Mouse (Mus musculus) left cerebral cortex, postnatal 36 days (tissue): ENCODE data around the gene Mdm2. TPM values are rescaled to one million over a fixed set of nuclear protein-coding genes. Genes with fewer than 3 reads are reported as not detected.

Experiments used
- DNase-seq, 2 experiments: peaks; one replicate each; pipeline ENCODE4 v3.0.0; 2021 to 2022; ENCODE audit warnings: low spot score in 2 of 2, mixed read lengths in 1 of 2
- intact Hi-C: fragments of 180-260 bp; cut with DNase I; formaldehyde crosslinking; loops from one replicate; pipeline ENCODE4 v1.15.1; 2025
- total RNA-seq, 2 experiments: library from RNA; stranded (reverse); gene quantifications; 2 replicates each; pipeline ENCODE4 v1.2.3; 2021

The Mdm2 gene
- total RNA-seq, 2 experiments from 2014 or later: 47.0 to 66.1 TPM

DNA sequence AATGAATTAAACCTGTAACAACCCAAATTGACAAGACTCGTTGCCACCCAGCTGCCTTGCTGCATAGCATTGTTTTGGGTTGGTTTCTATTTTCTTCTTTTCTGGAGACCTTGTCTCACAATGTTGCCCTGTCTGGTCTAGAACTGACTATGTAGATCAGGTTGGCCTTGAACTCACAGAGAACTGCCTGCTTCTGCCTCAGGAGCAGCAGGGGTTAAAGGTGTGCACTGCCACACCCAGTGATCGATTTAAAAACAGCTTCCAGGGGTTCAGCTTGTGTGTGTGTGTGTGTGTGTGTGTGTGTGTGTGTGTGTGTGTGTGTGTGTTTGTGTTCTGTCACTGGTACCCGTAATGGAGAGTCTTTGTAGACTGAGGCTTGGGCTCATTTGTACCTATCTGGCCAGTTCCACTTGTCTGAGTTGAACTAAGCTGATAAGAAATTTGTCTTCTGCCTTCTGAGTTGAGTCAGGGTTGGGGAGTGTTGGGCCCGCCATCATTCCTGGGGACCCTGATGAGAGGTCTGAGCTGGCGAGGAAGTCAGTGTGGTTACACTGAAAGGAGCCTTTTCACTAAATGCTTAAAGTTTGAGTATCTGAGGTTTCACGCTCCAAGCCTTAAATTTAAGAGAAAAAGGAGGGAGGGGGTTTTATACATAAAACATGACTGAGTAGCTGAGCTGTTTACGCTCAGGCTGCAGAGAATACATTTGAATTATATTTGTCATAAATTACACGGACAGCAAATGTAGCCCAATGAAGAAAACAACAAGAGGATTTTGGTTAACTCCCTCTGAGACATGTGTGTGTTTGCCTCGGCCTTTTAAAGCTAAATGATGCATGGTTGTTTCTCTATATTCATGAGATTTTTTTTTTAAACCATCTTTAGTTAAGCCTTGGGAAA is 44.9 kb downstream of the Mdm2 start:
- intact Hi-C loops: no loop called here
- no peak for DNase-seq

DNA sequence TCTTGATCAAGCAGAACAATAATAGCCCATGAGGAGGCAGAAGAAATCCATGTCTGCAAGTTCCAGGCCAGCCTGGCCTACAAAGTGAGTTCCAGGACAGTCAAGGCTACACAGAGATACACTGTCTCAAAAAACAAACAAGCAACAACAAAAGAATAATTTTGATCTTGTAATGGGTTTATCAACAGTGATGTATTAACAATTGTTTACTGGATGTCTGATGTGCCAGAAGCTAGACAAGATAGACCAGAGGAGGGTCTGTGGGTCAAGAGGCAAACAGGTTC is 45.7 kb downstream of the Mdm2 start:
- intact Hi-C loops: no loop called here
- no peak for DNase-seq

DNA sequence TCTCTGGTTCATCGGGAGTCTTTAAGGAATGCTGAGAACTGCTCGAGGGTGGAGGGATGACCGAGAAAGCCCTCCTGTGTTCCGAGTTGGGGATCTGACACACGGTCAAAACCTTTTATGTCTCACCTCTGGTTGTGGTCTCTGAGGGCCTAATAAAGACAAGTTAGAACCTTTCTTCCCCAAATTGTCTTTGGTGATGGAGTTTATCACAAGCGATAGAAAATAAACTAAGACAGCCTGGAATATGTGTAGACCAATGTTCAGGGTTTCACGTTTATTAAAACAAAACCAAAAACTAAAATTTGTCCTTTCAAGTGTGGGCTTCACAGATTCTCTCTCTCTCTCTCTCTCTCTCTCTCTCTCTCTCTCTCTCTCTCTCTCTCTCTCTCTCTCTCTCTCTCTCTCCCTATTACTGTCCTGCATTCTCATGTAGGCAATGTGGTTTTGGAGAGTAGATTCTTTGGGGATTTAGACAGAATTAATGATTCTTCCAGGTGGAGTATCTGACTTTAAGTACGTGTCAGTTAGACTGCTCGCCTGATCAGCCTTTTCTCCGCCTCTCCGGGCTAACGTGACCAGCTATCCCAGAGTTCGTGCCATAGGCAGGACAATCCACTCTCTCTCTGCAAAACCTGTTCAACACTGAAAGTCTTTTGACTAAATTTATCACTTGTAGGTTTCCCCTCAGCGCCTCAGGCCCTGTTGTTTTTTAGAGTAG is 46.2 kb downstream of the Mdm2 start:
- no peak for DNase-seq

DNA sequence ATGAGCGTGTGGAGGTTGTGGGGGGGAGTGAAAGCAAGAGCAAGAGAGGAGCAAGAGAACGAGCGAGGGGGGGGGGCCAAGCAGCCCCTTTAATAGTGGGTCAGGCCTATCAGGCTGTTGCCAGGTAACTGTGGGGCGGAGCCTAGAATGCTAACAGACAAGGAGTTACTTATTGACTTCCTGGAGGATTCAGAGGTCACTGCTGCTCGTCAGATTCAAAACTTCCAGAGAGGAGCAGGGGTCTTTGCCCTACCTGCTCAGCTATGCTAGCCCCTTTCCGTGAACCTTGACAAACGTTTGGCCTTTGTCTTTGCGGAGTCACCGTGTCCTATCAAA is 46.7 kb downstream of the Mdm2 start:
- intact Hi-C loops: no loop called here
- DNase-seq: no peak

More for the DNA sequence above, 46.2 kb downstream of the Mdm2 start:
- intact Hi-C loops: no loop called here

DNA sequence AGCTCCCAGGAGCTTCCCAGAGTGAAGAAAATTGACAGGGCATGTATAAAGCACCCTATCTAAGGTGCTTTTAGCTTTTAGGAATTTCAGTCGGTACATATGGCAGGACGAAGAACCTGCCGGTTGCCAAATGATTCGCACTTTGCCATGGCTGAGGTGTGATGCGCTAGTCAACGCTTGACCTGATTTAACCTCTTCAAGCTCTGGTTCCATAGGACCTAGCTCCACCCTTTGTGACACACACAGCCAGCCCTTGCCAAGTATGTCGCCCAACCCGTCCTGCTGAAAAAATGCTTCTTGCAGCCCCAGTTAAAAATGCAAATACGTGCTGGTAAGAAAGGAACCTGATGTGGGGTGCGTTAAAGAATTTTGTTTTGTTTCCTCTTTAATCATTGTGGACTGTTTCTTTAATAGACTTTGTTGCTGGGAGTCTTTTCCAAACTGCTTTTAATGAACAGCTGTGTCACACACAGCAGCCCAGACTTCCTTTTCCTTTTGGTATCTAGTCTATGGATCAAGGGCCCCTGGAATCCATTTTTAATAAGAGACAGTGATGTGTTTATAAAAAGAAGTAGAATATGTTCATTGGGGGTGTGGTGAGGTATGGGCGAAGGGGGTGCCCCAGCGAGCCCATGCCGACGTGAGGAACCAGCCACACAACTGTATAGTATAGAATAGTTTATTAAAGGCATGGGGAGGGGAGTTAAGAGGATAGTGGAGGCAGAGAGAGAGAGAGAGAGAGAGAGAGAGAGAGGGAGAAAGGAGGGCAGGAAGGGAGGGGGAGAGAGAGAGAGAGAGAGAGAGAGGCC is 47.3 kb downstream of the Mdm2 start:
- intact Hi-C loops: no loop called here
- DNase-seq: no peak

DNA sequence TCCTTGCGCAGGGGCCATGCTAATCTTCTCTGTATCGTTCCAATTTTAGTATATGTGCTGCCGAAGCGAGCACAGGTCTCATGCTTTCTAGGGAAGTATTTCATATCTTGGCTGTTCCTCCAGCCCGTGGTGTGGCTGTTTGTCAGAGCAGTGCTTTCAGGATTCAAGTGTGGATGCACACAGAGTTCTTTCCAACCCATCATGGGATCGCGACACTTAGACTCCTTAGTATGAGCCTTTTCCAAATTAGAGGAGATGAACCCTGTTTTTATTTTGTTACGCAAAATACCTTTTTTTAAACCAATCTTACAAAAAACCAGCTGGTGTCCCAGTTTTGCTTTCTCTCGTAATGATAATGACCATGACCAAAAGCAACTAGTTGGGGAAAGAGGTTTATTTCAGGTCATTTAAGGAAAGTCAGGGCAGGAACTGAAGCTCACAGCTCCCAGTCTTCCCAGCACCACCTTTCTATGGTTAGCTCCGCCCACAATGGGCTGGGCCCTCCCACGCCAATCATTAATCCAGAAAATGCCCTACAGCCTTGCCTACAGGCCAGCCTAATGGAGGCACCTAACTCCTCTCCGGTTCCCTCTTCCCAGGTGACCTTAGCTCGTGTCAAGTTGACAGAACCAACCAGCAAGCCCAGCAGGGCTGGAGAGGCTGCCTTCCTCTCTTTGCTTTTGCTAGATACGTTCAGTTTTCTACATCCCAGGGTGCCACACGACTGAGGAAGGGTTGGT is 48.1 kb downstream of the Mdm2 start:
- intact Hi-C loops: no loop called here
- no peak for DNase-seq

DNA sequence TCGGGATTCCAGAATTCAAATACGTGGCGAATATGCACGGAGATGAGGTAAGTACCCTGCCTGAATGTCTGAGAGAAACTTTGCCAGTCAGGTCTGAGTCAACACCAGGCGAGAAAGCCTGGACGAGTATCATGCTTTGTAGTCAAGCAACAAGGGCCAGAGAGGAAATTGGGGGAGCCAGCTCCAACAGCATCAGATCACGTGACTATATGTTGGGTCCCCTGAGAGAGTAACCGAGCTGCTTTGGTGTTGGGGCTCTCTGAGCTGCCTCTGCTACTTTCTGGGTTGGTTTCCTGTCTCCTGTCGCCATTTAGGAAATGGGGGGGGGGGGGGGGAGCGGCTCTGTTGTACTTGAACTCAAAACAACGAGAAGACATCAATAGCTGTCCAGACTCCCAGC is 50.7 kb downstream of the Mdm2 start:
- no peak for DNase-seq
- intact Hi-C loops: no loop called here

DNA sequence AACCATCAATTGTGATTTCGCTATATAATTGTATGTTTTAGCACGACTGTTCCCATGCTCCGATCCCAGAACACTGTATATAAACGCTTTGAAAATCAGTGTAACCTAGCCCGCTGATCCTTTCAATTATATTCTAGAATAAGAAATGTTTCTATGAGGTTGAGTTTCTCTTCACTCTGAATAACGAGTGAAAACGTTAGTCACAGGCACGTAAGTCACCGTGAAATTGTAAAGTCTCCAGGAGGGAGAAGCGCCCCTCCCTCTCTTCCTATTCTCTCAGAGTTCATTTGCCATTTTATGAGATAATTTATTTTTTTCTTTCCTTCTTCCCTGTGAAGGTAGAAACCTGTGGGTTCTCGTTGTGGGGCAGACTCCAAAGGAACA is 51.1 kb downstream of the Mdm2 start:
- intact Hi-C loops: no loop called here
- no peak for DNase-seq

DNA sequence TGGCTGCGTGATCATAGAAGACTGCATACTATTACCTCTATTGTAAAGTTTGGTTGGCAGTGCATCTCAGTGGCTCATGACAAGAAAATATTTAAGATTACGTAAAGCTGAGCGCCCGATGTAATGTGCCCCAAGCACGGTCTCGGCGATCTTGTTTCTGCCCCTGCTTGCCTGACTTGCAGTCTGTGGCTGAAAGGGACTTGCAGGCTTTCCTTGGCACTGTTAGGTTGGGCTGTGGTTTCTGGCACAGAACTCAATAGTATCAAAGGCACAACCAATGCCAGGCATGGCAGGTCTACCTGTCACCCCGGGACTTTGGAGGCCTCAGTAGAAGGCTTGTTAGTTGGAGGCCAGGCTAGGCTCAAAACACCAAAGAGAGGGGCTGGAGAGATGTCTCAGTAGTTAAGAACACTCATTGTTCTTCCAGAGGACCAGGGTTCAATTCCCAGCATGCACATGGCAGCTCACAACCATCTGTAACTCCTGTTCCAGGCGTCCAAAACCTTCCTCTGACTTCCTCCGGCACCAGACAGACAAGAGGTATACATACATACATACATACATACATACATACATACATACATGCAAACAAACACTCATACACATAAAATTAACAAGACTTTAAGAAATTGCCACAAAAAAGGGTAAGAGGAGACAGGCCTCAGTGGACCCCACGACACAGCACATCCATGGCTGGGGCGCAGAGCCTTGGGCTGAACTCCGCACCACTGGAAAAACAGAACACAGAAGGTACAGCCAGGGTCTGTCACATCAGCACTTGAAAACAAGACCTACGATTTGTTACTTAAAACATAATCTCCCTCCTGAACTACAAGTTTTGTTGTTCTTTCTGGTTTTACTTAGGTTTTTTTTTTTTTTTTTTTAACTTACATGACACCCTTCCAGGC is 51.8 kb downstream of the Mdm2 start:
- DNase-seq: no peak
- intact Hi-C loops: no loop called here

DNA sequence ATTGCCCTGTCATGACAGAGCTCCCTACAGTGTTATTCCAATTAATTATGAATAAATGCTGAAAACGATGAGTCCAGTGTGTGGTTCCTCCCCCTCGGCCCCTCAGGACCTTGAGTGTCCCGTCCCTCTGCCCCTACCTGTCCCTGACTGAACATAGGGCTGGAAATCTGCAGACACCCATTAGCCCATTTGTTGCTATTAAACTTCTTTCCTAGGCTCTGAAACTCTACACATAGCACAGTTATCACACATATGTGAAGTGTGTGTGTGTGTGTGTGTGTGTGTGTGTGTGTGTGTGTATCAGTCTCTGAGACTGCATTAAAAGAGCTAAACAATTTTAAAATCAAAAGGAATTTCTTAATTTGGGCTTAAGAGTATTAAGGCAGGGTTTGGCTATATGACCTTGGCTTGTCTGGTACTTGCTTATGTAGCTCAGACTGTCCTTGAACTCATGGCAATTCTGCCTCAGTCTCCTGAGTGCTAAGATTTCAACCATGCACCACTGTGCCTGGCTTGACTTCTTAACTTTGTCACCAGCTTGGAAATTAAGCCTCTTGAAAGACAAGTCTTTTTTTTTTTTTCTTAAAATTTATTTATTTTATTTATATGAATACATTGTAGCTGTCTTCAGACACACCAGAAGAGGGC is 52.8 kb downstream of the Mdm2 start:
- intact Hi-C loops: no loop called here
- no peak for DNase-seq

DNA sequence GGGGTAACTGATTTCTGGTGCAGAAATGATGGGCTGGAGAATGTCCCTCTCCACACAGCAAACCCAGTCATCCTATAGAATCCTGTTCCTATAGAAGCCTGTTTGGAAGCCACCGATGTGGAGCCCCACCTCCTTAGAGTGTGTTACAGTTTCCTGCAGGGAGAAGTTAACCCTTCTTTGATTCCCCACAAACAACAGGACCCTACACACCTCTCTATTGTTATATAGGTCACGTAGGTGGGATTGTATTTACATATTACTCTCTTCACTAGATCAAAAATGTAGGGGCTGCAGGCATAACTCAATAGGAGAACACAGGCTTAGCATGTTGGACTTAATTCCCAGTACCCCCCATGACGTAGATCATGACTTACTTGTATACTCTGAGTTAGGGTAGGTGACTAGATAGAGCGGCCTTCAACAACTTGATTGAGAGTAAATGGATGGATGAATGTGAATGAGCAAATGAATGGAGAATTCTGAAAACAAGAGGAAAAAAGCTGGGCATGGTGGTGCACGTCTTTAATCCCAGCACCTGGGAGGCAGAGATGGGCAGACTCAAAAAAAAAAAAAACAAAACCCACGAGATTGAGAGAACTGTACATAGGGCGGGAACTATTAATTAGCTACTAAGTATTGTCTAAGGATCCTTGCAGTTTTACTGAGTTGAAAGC is 53.4 kb downstream of the Mdm2 start:
- intact Hi-C loops: no loop called here
- no peak for DNase-seq

DNA sequence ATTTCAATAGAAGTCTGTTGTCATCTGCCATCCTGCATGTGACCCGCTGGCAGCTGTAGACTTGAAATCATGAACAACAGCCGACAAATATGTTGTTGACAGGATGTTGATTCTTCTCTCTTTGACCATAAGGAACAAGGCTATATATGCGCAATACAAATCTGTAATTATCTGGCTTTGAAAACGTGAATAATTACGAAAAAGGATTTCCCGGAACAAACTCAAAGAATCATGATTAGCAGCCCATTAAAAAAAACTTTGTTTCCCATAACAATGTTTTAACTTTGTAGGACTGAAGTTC is 53.9 kb downstream of the Mdm2 start:
- intact Hi-C loops: no loop called here
- DNase-seq: no peak

DNA sequence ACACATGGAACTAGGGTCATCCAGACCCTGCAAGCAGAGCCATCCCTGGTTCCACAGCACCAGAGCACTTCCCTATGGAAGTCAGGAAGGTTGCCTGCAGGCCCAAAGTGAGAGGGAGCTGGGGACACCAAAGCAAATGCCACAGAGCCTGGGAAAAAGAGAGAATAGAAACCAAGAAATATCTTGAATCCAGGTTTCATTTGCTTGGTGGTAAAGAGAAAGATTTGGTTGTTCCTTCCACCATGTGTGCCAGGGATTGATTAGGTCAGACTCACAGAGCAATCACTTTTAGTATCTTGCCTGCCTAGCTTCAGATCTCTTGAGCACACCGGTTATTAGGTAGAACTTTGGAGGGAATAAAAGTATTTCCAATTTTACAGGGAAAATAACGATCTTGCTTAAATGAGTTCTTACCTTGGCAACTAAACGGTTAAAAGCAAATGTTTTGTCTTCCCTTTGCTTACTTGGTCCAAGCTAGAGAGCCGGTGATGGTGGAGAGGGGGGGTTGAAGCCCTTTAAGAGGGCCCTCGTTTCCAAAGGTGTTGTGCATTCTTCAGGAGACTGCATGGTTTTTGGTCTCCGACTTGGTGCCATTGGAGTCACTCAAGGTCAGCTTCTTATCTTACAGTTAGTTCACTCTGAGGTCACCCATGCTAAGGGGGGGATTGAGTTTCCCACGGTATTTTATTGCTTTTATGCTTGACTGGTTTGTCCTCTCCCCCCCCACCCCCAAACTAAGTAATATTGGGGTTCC is 54.5 kb downstream of the Mdm2 start:
- no peak for DNase-seq
- intact Hi-C loops: no loop called here

DNA sequence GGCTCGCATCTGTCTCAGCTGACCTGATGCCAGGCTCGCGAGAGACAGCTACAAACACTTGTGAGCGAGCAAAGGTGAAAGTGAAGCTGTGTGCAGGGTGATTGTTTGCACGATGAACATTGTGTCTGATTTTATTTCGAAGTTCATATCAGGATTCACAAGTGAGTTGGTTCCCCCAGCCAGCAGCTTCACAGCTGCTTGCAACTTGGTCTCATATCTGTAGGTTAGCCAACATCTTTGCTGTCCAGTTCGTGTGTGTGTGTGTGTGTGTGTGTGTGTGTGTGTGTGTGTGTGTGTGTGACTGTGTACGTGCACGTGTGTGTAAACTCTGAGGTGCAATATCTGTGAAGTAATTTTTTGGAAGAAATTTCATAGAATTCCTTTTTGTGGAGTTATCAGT is 55.1 kb downstream of the Mdm2 start:
- no peak for DNase-seq
- intact Hi-C loops: no loop called here

DNA sequence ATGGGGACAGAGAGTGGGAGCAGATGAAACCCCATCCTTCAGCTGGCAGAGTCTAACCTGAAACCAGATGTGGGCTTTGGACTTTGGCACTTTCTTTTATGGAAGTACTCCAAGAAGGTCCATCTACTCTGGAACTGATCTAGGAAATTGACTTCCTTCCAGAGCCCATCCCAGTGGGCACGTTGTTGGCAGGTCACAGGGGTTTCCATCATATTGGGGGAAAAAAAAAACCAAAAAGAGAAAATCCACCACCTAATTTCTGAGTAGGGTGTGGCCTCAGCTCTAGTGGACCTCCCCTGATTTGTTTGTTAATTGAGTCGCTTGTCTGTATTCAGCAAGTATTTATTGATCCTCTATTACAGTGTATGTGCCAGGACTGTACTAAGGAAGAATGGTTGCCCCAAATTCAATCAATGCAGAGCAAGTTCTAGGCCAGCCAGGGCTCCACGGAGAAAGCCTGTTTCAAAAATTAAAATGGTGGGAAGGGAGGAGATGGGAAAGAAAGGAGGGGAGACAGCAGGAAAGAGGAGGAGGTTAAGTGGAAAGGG is 55.9 kb downstream of the Mdm2 start:
- no peak for DNase-seq
- intact Hi-C loops: no loop called here

DNA sequence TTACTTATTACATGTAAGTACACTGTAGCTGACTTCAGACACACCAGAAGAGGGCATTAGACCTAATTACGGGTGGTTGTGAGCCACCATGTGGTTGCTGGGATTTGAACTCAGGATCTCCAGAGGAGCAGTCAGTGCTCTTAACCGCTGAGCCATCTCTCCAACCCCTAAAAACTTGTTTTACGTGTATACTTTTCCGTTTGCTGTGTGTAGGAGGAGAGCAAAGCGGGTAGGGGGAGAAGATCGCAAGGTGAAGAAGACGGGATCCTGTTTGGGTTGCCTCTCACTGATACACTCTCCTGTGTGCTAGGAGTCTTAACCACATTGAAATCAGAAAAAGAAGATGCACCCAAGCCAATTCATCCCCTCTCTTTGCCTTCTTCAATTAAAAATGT is 56.8 kb downstream of the Mdm2 start:
- intact Hi-C loops: no loop called here
- no peak for DNase-seq
